Mouse (Mus musculus) liver, postnatal 0 days (tissue): ENCODE results near the gene Otulin.

Source experiments
- CTCF ChIP-seq: sonication (generic); IDR thresholded peaks from 2 replicates; pipeline ENCODE4 v1.5.1; 2016; ENCODE audit warnings: antibody characterized with exemption, low read depth
- EP300 ChIP-seq: IDR thresholded peaks from 2 replicates; pipeline ENCODE4 v1.6.1; 2016; ENCODE audit warnings: antibody characterized with exemption, low read depth, mild to moderate bottlenecking

GRCm38 (mm10) chr15:27666911-27667539 is 36.5 kb upstream of the Otulin start:
- no peak for TF ChIP-seq EP300
- TF ChIP-seq CTCF: no peak
